Mouse (Mus musculus): ENCODE measurements around the gene 1700016C15Rik. TPM values are rescaled to one million over a fixed set of nuclear protein-coding genes. Genes with fewer than 3 reads are reported as not detected.

Gene 1700016C15Rik
- total RNA-seq, 2 experiments from 2014 or later, result not detected

GRCm38 (mm10) chr1:177796193-177796939, 66.8 kb downstream of the 1700016C15Rik start, which contains the start of gene Adss:
Adss (minus strand) TSS chr1:177796511.
- DNase-seq (ENCODE audit: low spot score in 2 of 2), result peak; percentile 98 to 99

GRCm38 (mm10) chr1:177797151-177797755, 67.6 kb downstream of the 1700016C15Rik start:
- no peak for DNase-seq (ENCODE audit: low spot score in 2 of 2)

Other genes with a start within 250 kb of the 1700016C15Rik start
- gene Adss, start 66.7 kb downstream of the 1700016C15Rik start, total RNA-seq (2021), result 10 to 100 TPM; 65.9 to 68.9 TPM

All from layer of hippocampus, adult 18-20 months (tissue).